Mouse (Mus musculus): ENCODE results near the gene Gm5640.
"Not testable (repeated sequence)": the region's sequence is repeated elsewhere in the genome, so short reads cannot be mapped to it uniquely, and the experiment has no call there.

Gene Gm5640

DNA sequence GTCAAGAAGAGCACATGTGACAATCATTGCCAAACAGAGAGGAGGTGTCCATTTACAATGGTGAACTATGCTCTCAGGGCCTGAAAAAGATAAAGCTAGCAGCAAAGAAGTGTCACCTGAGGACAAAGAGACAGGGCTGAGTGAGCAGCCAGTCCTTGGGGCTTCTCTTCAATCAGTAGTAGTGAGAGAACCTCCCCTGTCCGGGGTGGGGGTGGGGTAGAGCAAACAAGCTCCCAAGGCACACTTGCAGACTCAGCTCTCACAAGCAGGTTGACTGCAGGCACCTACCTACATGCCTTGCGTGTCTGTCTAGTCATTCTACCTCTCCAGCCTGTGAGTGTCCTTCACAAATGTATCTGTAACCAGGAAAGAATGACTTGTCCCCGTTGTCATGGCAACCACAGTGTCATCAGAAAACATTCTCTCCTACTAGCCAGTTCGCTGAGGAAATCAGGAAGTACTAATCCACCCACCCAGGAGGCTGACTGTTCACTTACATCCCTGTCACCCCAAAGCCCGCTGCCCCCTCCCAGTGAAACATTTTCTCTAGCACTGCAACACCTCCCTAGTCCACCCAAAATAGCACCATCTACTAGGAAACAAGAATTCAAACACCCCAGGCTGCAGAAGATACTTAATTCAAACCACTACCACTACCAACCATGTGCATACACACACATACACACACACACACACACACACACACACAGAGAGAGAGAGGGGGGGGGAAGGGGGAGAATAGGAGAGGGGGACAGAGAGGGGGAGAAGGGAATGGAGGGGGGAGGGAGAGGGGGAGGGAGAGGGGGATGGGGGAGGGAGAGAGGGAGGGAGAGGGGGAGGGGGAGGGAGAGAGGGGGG lies at the start of gene Gm5640:
TSS of gene Gm5640 (minus strand) at position 170 of the 858 bp plus-strand sequence.
- DNase-seq (ENCODE audit: low read depth, low spot score), result not testable (repeated sequence)

GRCm38 (mm10) chrX:74646393-74646792 lies 958 bp upstream of the Gm5640 start:
- DNase-seq (ENCODE audit: low read depth, low spot score), result not testable (repeated sequence)

GRCm38 (mm10) chrX:74592379-74592778 lies 53.1 kb downstream of the Gm5640 start, which contains the start of gene Olfr1325:
TSS of gene Olfr1325 (plus strand) at chrX:74592679.
- DNase-seq (ENCODE audit: low read depth, low spot score), result no peak

Data from embryo, embryonic 11.5 days (tissue).